Mouse (Mus musculus): ENCODE measurements around the gene Shc2.

Shc2 gene

GRCm38 (mm10) chr10:79580811-79581210 is 56.9 kb downstream of the Shc2 start:
- DNase-seq (ENCODE audit: low spot score) = peak; percentile 5

GRCm38 (mm10) chr10:79580356-79580755 is 57.4 kb downstream of the Shc2 start:
- no peak for DNase-seq (ENCODE audit: low spot score)

DNA sequence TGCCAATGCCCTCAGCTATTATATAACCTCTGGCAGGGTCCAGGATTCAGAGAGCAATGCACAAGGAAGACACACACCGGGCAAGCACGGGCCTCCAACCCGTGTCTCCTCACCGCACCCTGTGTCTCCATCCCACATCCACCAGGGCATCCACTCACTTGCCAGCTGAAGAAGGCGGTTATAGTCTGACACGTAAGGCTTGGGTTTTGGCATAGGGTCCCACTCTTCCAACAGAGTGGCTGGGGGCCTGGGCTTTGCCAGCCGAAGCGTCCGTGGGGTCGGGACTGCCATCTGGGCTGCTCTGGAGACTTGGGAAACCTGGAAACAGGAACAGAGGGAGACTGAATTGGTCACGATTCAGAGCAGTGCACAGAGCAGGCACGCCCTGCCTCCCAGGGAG is 57.9 kb downstream of the Shc2 start:
- no peak for DNase-seq (ENCODE audit: low spot score)

- no peak for DNase-seq (ENCODE audit: low spot score)
Observed at GRCm38 (mm10) chr10:79578891-79579290, 58.8 kb downstream of the Shc2 start.

GRCm38 (mm10) chr10:79578276-79578675 is 59.4 kb downstream of the Shc2 start:
- no peak for DNase-seq (ENCODE audit: low spot score)

DNA sequence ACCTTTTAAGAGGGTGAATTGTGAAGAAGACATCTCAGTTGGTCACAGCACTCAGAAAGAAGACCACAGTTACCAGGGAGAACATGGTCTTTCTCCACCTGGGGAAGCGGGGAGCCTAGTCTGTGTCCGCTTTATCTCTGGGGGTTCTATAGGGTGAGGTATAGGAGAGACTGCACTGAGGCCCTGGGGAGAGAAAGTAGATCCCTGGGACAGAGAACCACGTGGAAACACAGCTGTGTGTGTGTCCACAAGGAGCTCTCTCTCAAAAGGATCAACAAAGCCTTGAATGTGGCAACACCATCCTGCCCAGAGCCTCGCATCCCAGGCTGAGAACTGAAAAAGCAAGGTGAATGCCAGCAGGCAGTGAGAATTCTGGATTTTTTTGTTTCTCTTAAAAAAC is 60.3 kb downstream of the Shc2 start:
- no peak for DNase-seq (ENCODE audit: low spot score)

- DNase-seq (ENCODE audit: low spot score) = no peak
Observed at GRCm38 (mm10) chr10:79575754-79576153, 62.0 kb downstream of the Shc2 start.

- DNase-seq (ENCODE audit: low spot score) = no peak
Observed at GRCm38 (mm10) chr10:79574796-79575195, 62.9 kb downstream of the Shc2 start.

- no peak for DNase-seq (ENCODE audit: low spot score)
Observed at GRCm38 (mm10) chr10:79574350-79574749, 63.4 kb downstream of the Shc2 start.

- DNase-seq (ENCODE audit: low spot score) = no peak
Observed at GRCm38 (mm10) chr10:79573611-79574010, 64.1 kb downstream of the Shc2 start.

- no peak for DNase-seq (ENCODE audit: low spot score)
Observed at GRCm38 (mm10) chr10:79571314-79571713, 66.4 kb downstream of the Shc2 start.

DNA sequence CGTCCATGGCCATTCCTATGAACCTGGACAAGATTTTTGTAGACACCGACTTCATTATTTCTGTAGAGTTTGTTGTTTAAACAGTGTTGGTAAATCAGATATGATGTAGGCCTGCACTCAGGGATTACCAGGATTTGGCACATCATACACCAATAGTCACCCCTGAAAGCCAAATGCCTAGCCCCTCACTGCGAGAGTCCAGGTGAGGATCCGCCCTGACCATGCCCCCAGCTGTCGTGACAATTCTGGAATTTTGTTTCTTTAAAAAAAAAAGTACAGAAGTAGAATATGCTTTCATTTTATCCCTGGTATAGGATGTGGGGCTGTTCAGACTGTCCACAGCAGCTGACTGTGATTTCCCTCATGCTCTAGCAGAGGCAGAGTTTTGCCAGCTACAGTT is 67.8 kb downstream of the Shc2 start:
- no peak for DNase-seq (ENCODE audit: low spot score)

Data from T-cell, adult 2 months (primary cell).